Mouse (Mus musculus): ENCODE measurements at regions not wholly inside any gene's neighbourhood (a gene's known extent, or its start where the extent isn't known, plus 50 kb on each side); places are given as distances from the start of the nearest gene placed in this dataset.
A peak's percentile ranks its signal among the peaks of the same experiment; 100 is the strongest.

DNA sequence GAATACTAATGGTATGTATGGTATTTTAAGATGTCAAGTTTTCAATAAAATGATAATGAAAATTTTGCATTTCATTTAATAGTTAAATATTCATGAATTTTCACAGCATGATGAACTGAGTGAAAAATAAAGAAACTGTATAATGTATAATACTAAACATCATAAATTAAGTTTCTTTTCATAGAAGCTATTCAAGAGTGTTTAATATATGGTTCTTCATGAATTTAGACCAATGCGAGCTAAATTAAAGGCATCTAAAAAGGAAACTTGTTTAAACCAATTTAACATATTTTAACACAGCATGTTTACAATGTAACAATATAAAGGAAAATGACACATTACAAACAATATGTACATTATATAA, 321.8 kb upstream of the Prkd1 start:
- Histone ChIP-seq H3K9me3 (no peaks in the 10 kb centered on the region), H3K4me2 (no peak overlapping the region), H3K4me3 (replicated peaks) (no peak overlapping the region), H3K27ac (no peak overlapping the region), H3K27me3 (no peaks in the 10 kb centered on the region), H3K4me1 (replicated peaks) (peaks cover 5% of the 10 kb centered on the region), H3K36me3 (no peaks in the 10 kb centered on the region), H3K9ac (replicated peaks) (no peak overlapping the region)
- 95% methylated on average over 1 of the region's 1 CpGs for WGBS
- ATAC-seq (ENCODE audit: insufficient number of reproducible peaks, insufficient read depth, low FRiP score, low TSS enrichment, low read depth): no peak

- WGBS: 87% methylated on average over 4 of the region's 4 CpGs
- Histone ChIP-seq H3K4me2 (no peak overlapping the region), H3K4me3 (replicated peaks) (no peak overlapping the region), H3K4me1 (replicated peaks) (peaks cover 5% of the 10 kb centered on the region), H3K9me3 (no peaks in the 10 kb centered on the region), H3K27ac (no peak overlapping the region), H3K27me3 (no peaks in the 10 kb centered on the region), H3K9ac (replicated peaks) (no peak overlapping the region), H3K36me3 (no peaks in the 10 kb centered on the region)
- no peak for ATAC-seq (ENCODE audit: insufficient number of reproducible peaks, insufficient read depth, low FRiP score, low TSS enrichment, low read depth)
These were observed 321.2 kb upstream of the Prkd1 start for GRCm38 (mm10) chr12:50969887-50970758.

DNA sequence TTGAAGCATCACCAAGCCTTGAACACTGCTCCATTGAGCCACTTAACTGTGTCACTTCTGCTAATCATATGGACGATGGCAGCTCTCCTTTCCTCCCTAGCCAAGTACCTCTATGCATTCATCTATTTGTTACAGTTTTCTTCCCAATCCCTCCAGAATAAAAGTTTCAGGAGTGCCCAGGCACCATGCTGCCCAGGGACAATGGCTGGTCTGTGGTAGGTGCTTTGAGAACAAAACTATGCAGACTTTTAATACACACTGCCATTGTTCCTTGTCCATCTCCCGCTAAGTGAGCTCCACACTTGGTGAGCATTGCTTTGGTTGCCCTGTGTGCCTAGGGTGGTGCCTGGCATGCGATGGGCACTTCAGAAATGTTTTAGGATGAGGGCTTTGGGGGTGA, 320.5 kb upstream of the Prkd1 start:
- Histone ChIP-seq H3K9ac (replicated peaks) (no peak overlapping the region), H3K27ac (no peak overlapping the region), H3K4me3 (replicated peaks) (no peak overlapping the region), H3K4me2 (no peak overlapping the region), H3K9me3 (no peaks in the 10 kb centered on the region), H3K4me1 (replicated peaks) (peaks cover 5% of the 10 kb centered on the region), H3K36me3 (no peaks in the 10 kb centered on the region), H3K27me3 (no peaks in the 10 kb centered on the region)
- no peak for ATAC-seq (ENCODE audit: insufficient number of reproducible peaks, insufficient read depth, low FRiP score, low TSS enrichment, low read depth)
- WGBS: 79% methylated on average over 3 of the region's 3 CpGs

GRCm38 (mm10) chr12:50967168-50967810, 318.4 kb upstream of the Prkd1 start:
- H3K27me3 ChIP-seq: no peaks in the 10 kb centered on the region
- H3K9ac ChIP-seq (replicated peaks): no peak overlapping the region
- no peak overlapping the region for H3K4me3 ChIP-seq (replicated peaks)
- peaks cover 5% of the 10 kb centered on the region for H3K4me1 ChIP-seq (replicated peaks)
- 50% methylated on average over 5 of the region's 5 CpGs for WGBS
- H3K9me3 ChIP-seq: no peaks in the 10 kb centered on the region
- no peak for ATAC-seq (ENCODE audit: insufficient number of reproducible peaks, insufficient read depth, low FRiP score, low TSS enrichment, low read depth)
- H3K36me3 ChIP-seq: no peaks in the 10 kb centered on the region
- no peak overlapping the region for H3K4me2 ChIP-seq
- no peak overlapping the region for H3K27ac ChIP-seq

- Histone ChIP-seq H3K9me3 (no peaks in the 10 kb centered on the region), H3K4me1 (replicated peaks) (no peaks in the 10 kb centered on the region), H3K9ac (replicated peaks) (no peak overlapping the region), H3K4me2 (no peak overlapping the region), H3K27me3 (no peaks in the 10 kb centered on the region), H3K27ac (no peak overlapping the region), H3K4me3 (replicated peaks) (no peak overlapping the region), H3K36me3 (no peaks in the 10 kb centered on the region)
- ATAC-seq (ENCODE audit: insufficient number of reproducible peaks, insufficient read depth, low FRiP score, low TSS enrichment, low read depth): no peak
- WGBS: 96% methylated on average over 5 of the region's 5 CpGs
These were observed 305.1 kb upstream of the Prkd1 start for GRCm38 (mm10) chr12:50953971-50954370.

- ATAC-seq (ENCODE audit: insufficient number of reproducible peaks, insufficient read depth, low FRiP score, low TSS enrichment, low read depth): no peak
- Histone ChIP-seq H3K27me3 (peaks cover 12% of the 10 kb centered on the region), H3K9me3 (0 out of 2 replicates have a peak, but pooled peaks cover 3% of the 10 kb centered on the region), H3K4me2 (no peak overlapping the region), H3K27ac (no peak overlapping the region), H3K4me3 (replicated peaks) (no peak overlapping the region), H3K9ac (replicated peaks) (no peak overlapping the region), H3K36me3 (no peaks in the 10 kb centered on the region), H3K4me1 (replicated peaks) (no peaks in the 10 kb centered on the region)
- 78% methylated on average over 2 of the region's 2 CpGs for WGBS
These were observed 298.1 kb upstream of the Prkd1 start for GRCm38 (mm10) chr12:50947035-50947434.

- peak overlapping the region; percentile 32 for H3K4me3 ChIP-seq (replicated peaks)
- H3K36me3 ChIP-seq: no peaks in the 10 kb centered on the region
- 27% methylated on average over 19 of the region's 19 CpGs for WGBS
- H3K4me1 ChIP-seq (replicated peaks): no peaks in the 10 kb centered on the region
- H3K9ac ChIP-seq (replicated peaks): no peak overlapping the region; the same call in 1 of the 2 replicates
- ATAC-seq (ENCODE audit: insufficient number of reproducible peaks, insufficient read depth, low FRiP score, low TSS enrichment, low read depth): no peak
- H3K27me3 ChIP-seq: peaks cover 19% of the 10 kb centered on the region
- H3K27ac ChIP-seq: no peak overlapping the region
- peak overlapping the region; percentile 58 for H3K4me2 ChIP-seq
- 0 out of 2 replicates have a peak, but pooled peaks cover 3% of the 10 kb centered on the region for H3K9me3 ChIP-seq
These were observed 295.0 kb upstream of the Prkd1 start for GRCm38 (mm10) chr12:50943741-50944521.

DNA sequence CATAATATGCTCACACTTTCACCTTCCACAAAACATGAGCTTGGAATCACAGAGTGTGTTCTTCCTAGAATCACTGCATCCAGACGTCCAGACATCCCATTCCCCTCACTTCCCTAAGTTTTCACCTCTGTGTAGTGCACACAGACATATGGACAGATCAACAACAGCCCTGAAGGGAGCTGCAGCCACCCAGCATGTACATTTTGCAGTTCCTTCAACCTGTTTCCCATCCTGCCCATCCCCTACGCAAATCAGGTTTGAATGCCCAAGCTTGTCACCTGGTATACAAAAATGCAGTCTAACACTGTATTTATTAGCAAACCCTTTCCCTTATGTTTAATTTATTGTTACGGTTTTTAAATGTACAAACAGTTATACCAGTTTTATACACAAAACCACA, 294.4 kb upstream of the Prkd1 start:
- Histone ChIP-seq H3K9ac (replicated peaks) (no peak overlapping the region), H3K36me3 (no peaks in the 10 kb centered on the region), H3K4me2 (peak overlapping the region; percentile 58; the same call in 1 of the 2 replicates), H3K4me3 (replicated peaks) (no peak overlapping the region), H3K4me1 (replicated peaks) (no peaks in the 10 kb centered on the region), H3K9me3 (0 out of 2 replicates have a peak, but pooled peaks cover 3% of the 10 kb centered on the region), H3K27ac (no peak overlapping the region), H3K27me3 (peaks cover 19% of the 10 kb centered on the region)
- WGBS: 58% methylated on average over 3 of the region's 3 CpGs
- ATAC-seq (ENCODE audit: insufficient number of reproducible peaks, insufficient read depth, low FRiP score, low TSS enrichment, low read depth): no peak

DNA sequence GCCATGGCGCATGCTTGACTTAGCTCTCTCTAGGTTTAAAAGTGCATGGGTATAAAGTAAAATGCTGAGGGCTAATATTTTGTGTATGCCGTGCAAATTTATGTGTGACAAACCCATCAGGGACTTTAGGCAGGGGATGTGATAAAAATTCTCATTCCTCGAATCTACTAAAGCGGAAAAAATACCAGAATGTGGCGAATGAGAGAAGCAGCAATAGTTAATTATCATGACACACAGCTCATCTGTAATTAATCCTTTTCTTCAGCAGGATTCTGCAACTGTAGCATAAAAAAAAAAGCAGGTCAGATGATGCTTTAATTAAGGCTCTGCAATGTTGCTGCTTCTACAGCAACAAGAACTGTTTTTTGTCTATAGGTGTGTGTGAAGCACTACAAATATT, 286.6 kb upstream of the Prkd1 start:
- peaks cover 4% of the 10 kb centered on the region; the same call in 1 of the 2 replicates for H3K27me3 ChIP-seq
- H3K4me1 ChIP-seq (replicated peaks): no peaks in the 10 kb centered on the region
- H3K9me3 ChIP-seq: no peaks in the 10 kb centered on the region
- H3K4me2 ChIP-seq: no peak overlapping the region
- no peaks in the 10 kb centered on the region for H3K36me3 ChIP-seq
- H3K27ac ChIP-seq: no peak overlapping the region
- H3K4me3 ChIP-seq (replicated peaks): no peak overlapping the region
- no peak overlapping the region for H3K9ac ChIP-seq (replicated peaks)
- no peak for ATAC-seq (ENCODE audit: insufficient number of reproducible peaks, insufficient read depth, low FRiP score, low TSS enrichment, low read depth)
- WGBS: 83% methylated on average over 5 of the region's 5 CpGs

DNA sequence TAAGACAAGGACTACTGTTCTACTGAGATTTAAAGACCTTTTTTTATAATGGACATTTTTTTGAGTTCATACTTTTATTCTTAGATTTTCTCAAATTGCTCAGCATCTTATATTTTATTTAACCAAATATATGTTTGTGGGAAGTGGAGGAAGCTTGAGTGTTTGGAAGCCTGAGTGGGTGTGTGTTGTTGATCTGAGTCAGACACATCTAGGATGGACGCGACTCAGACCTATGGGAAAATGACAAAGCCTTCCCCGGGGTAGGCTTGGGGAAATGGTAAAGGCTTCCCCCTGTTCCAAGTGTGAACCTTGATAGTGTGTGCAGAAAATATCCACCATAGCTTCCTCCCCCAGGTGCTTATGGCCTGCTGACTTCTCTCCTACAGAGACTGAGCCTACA, 283.6 kb upstream of the Prkd1 start:
- H3K27ac ChIP-seq: no peak overlapping the region

GRCm38 (mm10) chr12:50929641-50930040, 280.7 kb upstream of the Prkd1 start:
- no peaks in the 10 kb centered on the region for H3K36me3 ChIP-seq
- 76% methylated on average over 3 of the region's 3 CpGs for WGBS
- no peak overlapping the region for H3K4me2 ChIP-seq
- H3K27ac ChIP-seq: no peak overlapping the region
- no peak overlapping the region for H3K9ac ChIP-seq (replicated peaks)
- ATAC-seq (ENCODE audit: insufficient number of reproducible peaks, insufficient read depth, low FRiP score, low TSS enrichment, low read depth): no peak
- no peaks in the 10 kb centered on the region for H3K9me3 ChIP-seq
- H3K27me3 ChIP-seq: no peaks in the 10 kb centered on the region
- no peaks in the 10 kb centered on the region for H3K4me1 ChIP-seq (replicated peaks)
- H3K4me3 ChIP-seq (replicated peaks): no peak overlapping the region

More for the DNA sequence above, 283.6 kb upstream of the Prkd1 start:
- 89% methylated on average over 3 of the region's 3 CpGs for WGBS
- no peak for ATAC-seq (ENCODE audit: insufficient number of reproducible peaks, insufficient read depth, low FRiP score, low TSS enrichment, low read depth)
- no peaks in the 10 kb centered on the region for H3K9me3 ChIP-seq
- no peak overlapping the region for H3K4me3 ChIP-seq (replicated peaks)
- H3K9ac ChIP-seq (replicated peaks): no peak overlapping the region
- no peak overlapping the region for H3K4me2 ChIP-seq
- no peaks in the 10 kb centered on the region for H3K36me3 ChIP-seq
- H3K4me1 ChIP-seq (replicated peaks): no peaks in the 10 kb centered on the region
- H3K27me3 ChIP-seq: no peaks in the 10 kb centered on the region
